8 mouse cellular contexts compared by ENCODE assay signal in genomic region chr1:93511585-93512350, GRCm38 (mm10). TPM values are rescaled to one million over a fixed set of nuclear protein-coding genes. Genes with fewer than 3 reads are reported as not detected.
DNase-seq lines count a peak whose midpoint lies in the region; ATAC-seq lines count a peak whose summit lies in the region.

TSS of gene Farp2 (plus strand) at chr1:93512079.

- H3K4me3 ChIP-seq in brown adipose tissue, adult 24 weeks (ENCODE audit: insufficient read depth, low read depth, low read length) = peak within 1 kb of the TSS; percentile 74
- peak within 1 kb of the TSS; percentile 85 for H3K4me3 ChIP-seq in heart, embryonic 13.5 days
- H3K4me3 ChIP-seq in liver, embryonic 12.5 days = peak within 1 kb of the TSS; percentile 64
- H3K4me3 ChIP-seq in stomach, embryonic 15.5 days (replicated peaks) = peak within 1 kb of the TSS; percentile 75

- peaks cover 32% of the 10 kb centered on the region for H3K36me3 ChIP-seq in heart, embryonic 13.5 days
- H3K36me3 ChIP-seq in liver, embryonic 12.5 days = peaks cover 28% of the 10 kb centered on the region
- 0 out of 2 replicates have a peak, but pooled peaks cover 13% of the 10 kb centered on the region for H3K36me3 ChIP-seq in stomach, embryonic 15.5 days

- H3K4me1 ChIP-seq in brown adipose tissue, adult 24 weeks (ENCODE audit: control insufficient read depth, insufficient read depth, insufficient read length, low read length) = peaks cover 2% of the 10 kb centered on the region; the same call in 1 of the 2 replicates
- peaks cover 29% of the 10 kb centered on the region for H3K4me1 ChIP-seq in heart, embryonic 13.5 days
- H3K4me1 ChIP-seq in liver, embryonic 12.5 days = peaks cover 28% of the 10 kb centered on the region
- H3K4me1 ChIP-seq in stomach, embryonic 15.5 days = peaks cover 12% of the 10 kb centered on the region; the same call in 1 of the 2 replicates

- H3K9me3 ChIP-seq in heart, embryonic 13.5 days = no peaks in the 10 kb centered on the region
- no peaks in the 10 kb centered on the region for H3K9me3 ChIP-seq in liver, embryonic 12.5 days (replicated peaks)
- no peaks in the 10 kb centered on the region for H3K9me3 ChIP-seq in stomach, embryonic 15.5 days

- ATAC-seq in heart, embryonic 13.5 days (ENCODE audit: extremely low read depth, insufficient number of reproducible peaks, low FRiP score, low TSS enrichment) = peak; percentile 96
- ATAC-seq in liver, embryonic 12.5 days = peak; percentile 98
- peak; percentile 99 for ATAC-seq in stomach, embryonic 15.5 days (ENCODE audit: insufficient read depth, low FRiP score, low read depth)

- no peak within 1 kb of the TSS for H3K27ac ChIP-seq in brown adipose tissue, adult 24 weeks (replicated peaks; ENCODE audit: low read depth, low read length)
- peak within 1 kb of the TSS; percentile 77 for H3K27ac ChIP-seq in heart, embryonic 13.5 days (replicated peaks)
- H3K27ac ChIP-seq in liver, embryonic 12.5 days = peak within 1 kb of the TSS; percentile 72
- H3K27ac ChIP-seq in stomach, embryonic 15.5 days = peak within 1 kb of the TSS; percentile 87

- H3K27me3 ChIP-seq in heart, embryonic 13.5 days (replicated peaks) = no peaks in the 10 kb centered on the region
- H3K27me3 ChIP-seq in liver, embryonic 12.5 days (replicated peaks) = peaks cover 14% of the 10 kb centered on the region
- no peaks in the 10 kb centered on the region for H3K27me3 ChIP-seq in stomach, embryonic 15.5 days (replicated peaks)

- H3K9ac ChIP-seq in heart, embryonic 13.5 days = peak within 1 kb of the TSS; percentile 93
- H3K9ac ChIP-seq in liver, embryonic 12.5 days = peak within 1 kb of the TSS; percentile 76
- peak within 1 kb of the TSS; percentile 59 for H3K9ac ChIP-seq in stomach, embryonic 15.5 days

- H3K4me2 ChIP-seq in heart, embryonic 13.5 days = peak within 1 kb of the TSS; percentile 94
- peak within 1 kb of the TSS; percentile 97 for H3K4me2 ChIP-seq in liver, embryonic 12.5 days
- peak within 1 kb of the TSS; percentile 72 for H3K4me2 ChIP-seq in stomach, embryonic 15.5 days

- under 1% methylated on average over 58 of the region's 71 CpGs for WGBS in heart, embryonic 13.5 days
- WGBS in liver, embryonic 12.5 days (ENCODE audit: insufficient replicate concordance) = under 1% methylated on average over 71 of the region's 71 CpGs
- WGBS in stomach, embryonic 15.5 days = under 1% methylated on average over 59 of the region's 71 CpGs

- peak; percentile 95 for DNase-seq in CD4-positive, CD25-positive, alpha-beta regulatory T cell, adult 2 months (ENCODE audit: low read depth, low spot score)
- DNase-seq in fat pad, adult 2 months (ENCODE audit: extremely low read depth, low read depth, low spot score) = peak; percentile 36
- DNase-seq in kidney, postnatal 10 days = peak; percentile 99
- peak; percentile 86 to 90 for DNase-seq in natural killer cell, adult 2 months (ENCODE audit: low spot score in 2 of 2)

RNA-seq across cellular contexts. Expression of gene Farp2, which starts in this region (rescaled TPM):
- 3.4 and 8.6 TPM in 2 replicates for polyA plus RNA-seq in brown adipose tissue, adult 24 weeks (2012; ENCODE audit: insufficient read depth, insufficient read length, missing spikeins)
- polyA plus RNA-seq in heart, embryonic 13.5 days (2015; fragmentation: Nextera tagmentation; extraction: Ambion mirVana) = 3.3 and 3.7 TPM in 2 replicates
- 1.2 and 1.5 TPM in 2 replicates for polyA plus RNA-seq in liver, embryonic 12.5 days (2016; fragmentation: Nextera tagmentation; extraction: Ambion mirVana)
- 6.1 and 7.2 TPM in 2 replicates for polyA plus RNA-seq in stomach, embryonic 15.5 days (2015; fragmentation: Nextera tagmentation; extraction: Ambion mirVana)

Comparison
In these comparisons a context has a peak if more than half of its experiments do, and no peak if none do; other contexts are left out.
1. DNase-seq: peak in every context shown above with its lines; median percentile 99 in kidney, postnatal 10 days; 95 in CD4-positive, CD25-positive, alpha-beta regulatory T cell, adult 2 months; 88 in natural killer cell, adult 2 months; 36 in fat pad, adult 2 months.